Mouse (Mus musculus) hindbrain, embryonic 14.5 days (tissue): ENCODE results near the gene Nr4a2. TPM values are rescaled to one million over a fixed set of nuclear protein-coding genes. Genes with fewer than 3 reads are reported as not detected.

Experiments
- polyA plus RNA-seq: library from polyadenylated mRNA; unstranded; fragments of >200 nt; fragmentation: Nextera tagmentation; extraction: Ambion mirVana; gene quantifications from 2 replicates; pipeline ENCODE4 v1.2.1, GENCODE M21; 2014

Nr4a2 gene
- polyA plus RNA-seq, 1 experiment from 2014 or later, result 21.0 TPM

Other genes starting within 250 kb of the Nr4a2 start
- gene Gpd2, start 113.6 kb upstream of the Nr4a2 start, polyA plus RNA-seq, result 23.0 and 29.9 TPM in 2 replicates